8 mouse cellular contexts compared by ENCODE assay signal in the genomic region with DNA sequence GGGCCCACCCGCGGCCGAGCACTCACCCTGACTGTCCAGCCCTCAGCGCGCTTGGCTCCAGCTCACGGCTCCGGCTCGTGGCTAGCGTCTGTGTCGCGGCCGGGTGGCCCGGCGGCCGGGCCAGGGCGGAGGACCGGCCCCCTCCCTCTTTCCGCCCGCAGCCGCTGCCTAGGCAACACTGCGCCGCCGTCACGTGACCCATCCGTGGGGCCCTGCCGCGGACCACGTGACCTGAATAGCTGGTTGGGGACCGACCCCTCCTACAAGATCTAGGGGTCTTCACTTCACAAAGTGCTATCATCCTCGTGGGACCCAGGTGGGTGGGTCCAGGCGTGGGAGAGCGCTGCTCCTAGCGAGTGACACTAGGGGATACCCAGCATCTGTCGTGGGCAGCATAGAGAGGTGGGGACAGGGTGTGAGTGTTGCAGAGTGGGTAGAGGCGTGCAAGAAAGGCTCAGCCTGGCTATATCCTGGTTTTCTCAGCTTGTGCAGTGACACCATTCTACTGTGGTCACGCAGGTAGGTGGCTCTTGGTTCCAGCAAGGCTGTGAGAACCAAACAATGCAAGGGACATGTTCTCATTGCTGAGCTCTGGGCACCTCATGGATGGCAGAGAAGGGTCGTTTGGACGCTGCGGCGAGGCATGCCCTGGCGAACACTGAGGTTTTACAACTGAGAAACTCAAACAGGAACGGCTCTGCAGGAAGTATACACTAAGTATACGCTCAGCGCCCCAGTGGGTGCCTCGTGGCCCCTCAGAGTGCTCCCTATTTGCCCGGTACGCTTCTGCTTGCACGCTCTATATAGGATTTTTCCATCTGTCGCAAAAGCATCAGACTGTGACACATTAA. TPM values are rescaled to one million over a fixed set of nuclear protein-coding genes. Genes with fewer than 3 reads are reported as not detected.
DNase-seq lines count a peak whose midpoint lies in the region; ATAC-seq lines count a peak whose summit lies in the region.

A gene (minus strand): TSS at position 202 of the 851 bp plus-strand sequence.

- H3K4me1 ChIP-seq in forebrain, embryonic 15.5 days = peaks cover 45% of the 10 kb centered on the region
- peaks cover 24% of the 10 kb centered on the region for H3K4me1 ChIP-seq in liver, embryonic 16.5 days (ENCODE audit: control insufficient read depth, low read depth, low read length)
- peaks cover 39% of the 10 kb centered on the region for H3K4me1 ChIP-seq in neural tube, embryonic 13.5 days (replicated peaks)

- H3K9me3 ChIP-seq in forebrain, embryonic 15.5 days = no peaks in the 10 kb centered on the region
- 0 out of 2 replicates have a peak, but pooled peaks cover 3% of the 10 kb centered on the region for H3K9me3 ChIP-seq in liver, embryonic 16.5 days (replicated peaks; ENCODE audit: control insufficient read depth, low read length)
- 0 out of 2 replicates have a peak, but pooled peaks cover 5% of the 10 kb centered on the region for H3K9me3 ChIP-seq in neural tube, embryonic 13.5 days

- intact Hi-C loops in heart, postnatal 14 days (cut with DNase I) = no loop called here

- WGBS in forebrain, embryonic 15.5 days = 3% methylated on average over 49 of the region's 49 CpGs
- under 1% methylated on average over 48 of the region's 49 CpGs for WGBS in large intestine, adult 2 months
- WGBS in liver, embryonic 16.5 days (ENCODE audit: insufficient replicate concordance) = under 1% methylated on average over 49 of the region's 49 CpGs
- 3% methylated on average over 49 of the region's 49 CpGs for WGBS in neural tube, embryonic 13.5 days

- peak; percentile 50 for DNase-seq in ES-CJ7 (ENCODE audit: low read depth, low spot score)
- peak; percentile 85 for DNase-seq in cerebellum, adult 11-12 months
- peak; percentile 80 to 83 for DNase-seq in heart, postnatal 14 days
- DNase-seq in large intestine, adult 2 months (ENCODE audit: low read depth, low spot score) = no peak
- peak; percentile 58 for DNase-seq in telencephalon, adult 2 months (ENCODE audit: low read depth, low spot score)

- peak within 1 kb of the TSS; percentile 79 for H3K9ac ChIP-seq in forebrain, embryonic 15.5 days (replicated peaks)
- peak within 1 kb of the TSS; percentile 56 for H3K9ac ChIP-seq in liver, embryonic 16.5 days (ENCODE audit: low read depth, low read length)
- H3K9ac ChIP-seq in neural tube, embryonic 13.5 days = peak within 1 kb of the TSS; percentile 84

- peak within 1 kb of the TSS; percentile 95 for H3K4me2 ChIP-seq in forebrain, embryonic 15.5 days (replicated peaks)
- H3K4me2 ChIP-seq in liver, embryonic 16.5 days (ENCODE audit: low read depth, low read length) = peak within 1 kb of the TSS; percentile 91
- peak within 1 kb of the TSS; percentile 90 for H3K4me2 ChIP-seq in neural tube, embryonic 13.5 days

- H3K27me3 ChIP-seq in forebrain, embryonic 15.5 days = no peaks in the 10 kb centered on the region; the same call in 1 of the 2 replicates
- H3K27me3 ChIP-seq in liver, embryonic 16.5 days (ENCODE audit: control insufficient read depth, insufficient read depth, low read depth, low read length) = no peaks in the 10 kb centered on the region
- H3K27me3 ChIP-seq in neural tube, embryonic 13.5 days = peaks cover 6% of the 10 kb centered on the region; the same call in 1 of the 2 replicates

- H3K27ac ChIP-seq in forebrain, embryonic 15.5 days (replicated peaks) = peak within 1 kb of the TSS; percentile 83
- peak within 1 kb of the TSS; percentile 78 for H3K27ac ChIP-seq in liver, embryonic 16.5 days (ENCODE audit: low read length)
- peak within 1 kb of the TSS; percentile 79 for H3K27ac ChIP-seq in neural tube, embryonic 13.5 days (replicated peaks)

- peaks cover 12% of the 10 kb centered on the region for H3K36me3 ChIP-seq in forebrain, embryonic 15.5 days
- peaks cover 3% of the 10 kb centered on the region; the same call in 1 of the 2 replicates for H3K36me3 ChIP-seq in liver, embryonic 16.5 days (ENCODE audit: control insufficient read depth, insufficient read depth)
- peaks cover 15% of the 10 kb centered on the region for H3K36me3 ChIP-seq in neural tube, embryonic 13.5 days

- peak within 1 kb of the TSS; percentile 68 for H3K4me3 ChIP-seq in forebrain, embryonic 15.5 days
- H3K4me3 ChIP-seq in liver, embryonic 16.5 days (ENCODE audit: low read depth, low read length) = peak within 1 kb of the TSS; percentile 63
- H3K4me3 ChIP-seq in neural tube, embryonic 13.5 days = peak within 1 kb of the TSS; percentile 65

- peak; percentile 85 for ATAC-seq in forebrain, embryonic 15.5 days (replicated peaks)
- ATAC-seq in liver, embryonic 16.5 days (ENCODE audit: low read depth) = peak; percentile 79
- ATAC-seq in neural tube, embryonic 13.5 days (ENCODE audit: low read depth) = peak; percentile 84

RNA-seq across cellular contexts. Expression of the gene that starts here (rescaled TPM):
- polyA plus RNA-seq in forebrain, embryonic 15.5 days (2015; fragmentation: Nextera tagmentation; extraction: Ambion mirVana) = 35.0 and 39.1 TPM in 2 replicates
- total RNA-seq in heart, postnatal 14 days (2021) = 1 to 10 TPM; 2.3 to 3.4 TPM
- polyA plus RNA-seq in large intestine, adult 2 months (2012; rRNA removed) = 25.3 and 37.0 TPM in 2 replicates
- polyA plus RNA-seq in liver, embryonic 16.5 days (2015; fragmentation: Nextera tagmentation; extraction: Ambion mirVana) = 3.6 and 4.0 TPM in 2 replicates
- polyA plus RNA-seq in neural tube, embryonic 13.5 days (2015; fragmentation: Nextera tagmentation; extraction: Ambion mirVana) = 29.1 and 33.7 TPM in 2 replicates
